Mouse (Mus musculus): Measurements from ENCODE around the gene Prdx5.

Gene Prdx5

DNA sequence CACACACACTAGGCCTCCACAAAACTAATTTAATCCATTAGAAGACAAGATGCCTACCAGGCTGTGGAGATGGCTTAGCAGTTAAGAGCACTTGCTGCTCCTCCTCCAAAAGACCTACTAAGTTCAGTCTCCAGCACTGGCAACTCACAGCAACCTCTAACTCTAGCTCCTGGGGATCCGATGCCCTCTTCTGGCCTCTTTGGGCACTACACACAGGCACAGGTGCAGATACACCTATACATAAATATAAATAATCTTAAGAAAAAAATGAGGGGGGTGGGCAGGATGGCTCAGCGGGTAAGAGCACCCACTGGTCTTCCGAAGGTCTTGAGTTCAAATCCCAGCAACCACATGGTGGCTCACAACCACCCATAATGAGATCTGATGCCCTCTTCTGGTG, 26.4 kb upstream of the Prdx5 start:
- DNase-seq, result peak; percentile 61

DNA sequence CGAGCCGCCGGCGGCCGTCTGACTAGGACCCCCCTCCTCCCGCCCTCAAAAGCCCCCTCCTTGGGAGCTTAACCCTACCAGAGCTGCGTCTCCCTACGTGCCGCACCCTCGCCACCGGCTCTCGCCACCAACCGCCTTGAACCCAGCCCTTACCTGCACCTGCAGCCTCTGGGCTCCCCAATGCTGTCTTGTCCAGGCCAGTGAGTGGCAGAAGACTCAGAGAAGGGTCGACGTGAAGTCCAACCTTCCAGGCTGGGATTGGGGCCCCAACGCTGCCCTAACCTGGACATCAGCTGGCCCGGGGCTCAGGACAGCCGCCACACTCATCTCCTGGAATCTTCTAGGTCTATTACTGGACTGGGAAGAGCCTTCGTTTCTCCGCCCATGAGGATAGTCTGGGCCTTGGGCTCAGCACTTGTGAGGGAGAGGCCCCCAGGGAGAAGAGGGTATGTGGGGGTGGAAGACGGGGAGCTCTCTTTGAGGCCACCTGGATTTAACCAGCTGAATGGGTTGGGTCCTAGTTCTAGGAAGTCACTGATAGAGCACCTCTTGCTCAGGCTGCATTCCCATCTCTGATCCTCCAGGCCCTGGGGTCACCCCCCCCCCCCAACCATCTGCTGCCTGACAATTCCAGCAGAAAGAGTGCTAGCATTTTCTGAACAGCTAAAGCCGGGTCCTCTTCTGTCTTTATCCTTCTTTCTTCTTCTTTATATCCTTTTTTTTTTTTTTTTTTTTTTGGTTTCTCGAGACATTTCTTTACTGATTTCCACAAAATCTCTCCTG, 24.5 kb upstream of the Prdx5 start, which contains the start of gene Kcnk4:
TSS of gene Kcnk4 (minus strand) at position 321 of the 783 bp plus-strand sequence.
- no peak for DNase-seq

DNA sequence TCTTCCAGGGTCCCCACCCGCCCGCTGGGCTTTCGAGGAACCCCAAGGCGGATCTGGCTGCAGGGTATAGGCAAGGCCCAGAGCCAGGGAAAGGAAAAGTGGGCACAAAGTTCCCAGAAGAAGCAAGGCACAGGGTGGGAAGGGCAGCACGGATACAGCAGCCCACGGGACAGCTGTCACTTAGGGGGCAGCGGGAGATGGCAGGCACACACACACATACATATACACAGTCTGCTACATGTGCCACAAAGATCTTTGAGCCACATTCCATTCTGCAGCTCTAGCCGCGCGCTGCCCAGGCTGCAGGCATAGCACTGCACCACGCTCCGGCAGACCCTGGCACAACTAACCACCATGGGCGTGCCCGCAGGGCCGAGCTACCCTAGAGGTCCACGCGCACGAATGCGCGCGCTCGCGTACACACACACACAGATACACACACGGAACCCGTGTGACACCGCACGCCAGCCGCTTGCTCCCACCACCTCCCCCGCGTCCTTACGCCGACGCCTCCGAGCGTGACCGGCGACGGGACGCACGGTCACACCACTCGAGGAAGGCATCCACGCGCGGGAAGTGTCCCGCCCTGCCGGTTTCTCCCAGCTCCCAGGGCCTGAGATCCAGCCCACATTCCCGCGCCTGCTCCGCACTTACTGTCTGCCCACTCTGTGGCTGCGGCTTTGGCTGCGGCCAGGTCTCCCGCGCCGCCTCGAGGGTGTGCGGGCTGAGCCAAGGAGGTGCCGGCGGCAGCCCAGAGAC, 23.7 kb upstream of the Prdx5 start:
- no peak for DNase-seq

DNA sequence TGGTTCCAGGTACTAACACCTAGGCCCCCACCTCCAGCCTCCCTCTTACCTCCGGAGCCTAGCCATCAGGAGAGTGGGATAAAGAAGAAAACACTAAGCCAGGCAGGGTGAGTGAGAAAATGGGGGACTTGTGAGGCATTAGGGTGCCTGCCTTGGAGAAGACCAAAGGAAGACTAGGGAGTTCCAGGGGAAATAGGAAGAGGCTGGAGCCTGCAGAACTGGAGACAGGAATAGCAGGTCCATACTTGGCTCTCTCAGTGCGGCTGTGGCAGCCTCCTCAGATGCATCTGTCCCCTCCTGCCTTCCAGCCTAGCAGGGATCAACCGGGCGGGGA, 23.2 kb upstream of the Prdx5 start:
- DNase-seq, result no peak

DNA sequence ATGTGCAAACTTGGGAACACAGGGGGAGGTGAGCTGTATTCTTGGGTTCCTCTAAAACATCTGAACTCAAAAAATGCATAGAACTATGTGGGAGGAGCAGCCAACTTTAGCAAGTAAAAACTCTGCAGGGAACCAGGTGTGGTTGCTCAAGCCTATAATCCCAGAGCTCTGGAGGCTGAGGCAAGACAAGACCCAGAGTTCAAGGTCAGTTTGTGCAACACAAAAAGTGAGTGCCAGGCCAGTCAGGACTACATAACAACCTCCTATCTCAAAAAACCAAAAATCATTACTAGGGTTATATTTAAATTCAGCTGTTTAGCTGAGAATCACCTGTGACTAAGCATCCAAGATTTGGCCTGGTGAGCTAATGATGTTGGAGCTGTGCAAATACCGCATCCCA, 22.1 kb upstream of the Prdx5 start:
- DNase-seq, result no peak

DNA sequence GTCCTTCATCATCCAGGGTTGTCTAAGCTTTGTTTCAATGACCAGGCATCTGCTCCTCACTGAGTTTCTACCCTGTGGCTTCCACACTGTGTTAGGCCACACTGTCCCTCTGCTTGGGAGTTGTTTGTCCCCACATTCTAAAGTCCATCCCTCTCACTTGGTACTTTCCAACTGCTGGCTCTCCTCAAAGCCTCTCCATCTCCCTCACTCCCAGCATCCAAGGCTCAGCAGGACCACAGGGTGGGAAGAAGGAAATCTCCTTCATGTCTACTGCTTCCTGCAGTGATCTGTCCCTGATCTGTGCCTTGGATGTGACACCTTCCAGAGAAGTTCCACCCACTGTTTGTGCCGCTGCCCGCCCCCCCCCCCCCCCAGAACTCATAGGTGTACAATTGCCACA, 21.1 kb upstream of the Prdx5 start:
- DNase-seq, result no peak

DNA sequence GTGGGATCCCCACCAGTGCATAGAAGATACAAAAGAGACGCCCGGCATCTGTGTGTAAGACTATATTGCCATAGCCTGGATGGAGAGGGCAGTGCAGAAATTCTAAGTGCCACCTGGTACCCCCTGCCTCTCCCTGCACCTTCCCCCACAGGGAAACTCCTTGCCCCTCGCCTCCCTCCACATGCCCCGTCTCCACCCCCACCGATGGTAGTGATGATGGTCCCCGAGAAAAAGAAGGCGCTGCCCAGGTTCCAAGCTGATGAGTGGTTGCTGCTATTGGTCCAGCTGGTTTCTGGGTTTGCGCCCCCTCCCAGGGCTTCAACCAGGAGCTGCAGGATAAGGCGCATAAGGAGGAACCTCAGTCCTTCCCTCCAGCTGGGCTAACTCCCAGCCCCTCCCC, 18.2 kb upstream of the Prdx5 start:
- DNase-seq, result no peak

DNA sequence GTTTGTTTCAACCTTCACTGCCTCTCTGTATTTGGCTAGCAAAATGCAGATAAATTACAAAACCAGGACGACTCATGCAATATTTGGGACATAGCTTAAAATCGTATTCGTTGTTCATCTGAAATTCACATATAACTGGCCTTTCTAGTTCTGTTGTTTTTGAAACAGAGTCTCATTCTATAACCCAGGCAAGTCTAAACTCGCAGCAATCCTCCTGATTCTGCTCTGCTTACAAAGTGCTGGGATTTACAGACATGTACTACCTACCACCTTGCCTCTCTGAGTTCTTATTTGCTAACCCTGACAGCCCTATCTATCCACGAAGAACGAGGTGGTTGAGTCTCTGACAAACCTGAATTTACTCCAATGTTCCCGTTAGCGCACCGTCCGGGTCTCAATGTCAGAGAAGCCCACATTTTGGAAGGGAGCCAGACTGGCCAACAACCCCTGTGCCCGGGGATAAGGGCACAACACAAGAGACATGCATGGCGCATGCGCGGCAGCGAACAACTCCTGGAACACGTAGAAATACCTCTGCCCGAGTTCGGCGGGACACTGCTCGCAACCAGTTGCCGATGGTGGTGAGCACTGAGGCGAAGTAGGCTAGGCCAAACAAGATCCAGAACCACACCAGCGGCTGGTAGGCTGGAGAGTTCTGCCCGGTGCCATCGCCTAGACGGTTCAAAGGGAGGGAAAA, 16.8 kb upstream of the Prdx5 start:
- DNase-seq, result no peak

DNA sequence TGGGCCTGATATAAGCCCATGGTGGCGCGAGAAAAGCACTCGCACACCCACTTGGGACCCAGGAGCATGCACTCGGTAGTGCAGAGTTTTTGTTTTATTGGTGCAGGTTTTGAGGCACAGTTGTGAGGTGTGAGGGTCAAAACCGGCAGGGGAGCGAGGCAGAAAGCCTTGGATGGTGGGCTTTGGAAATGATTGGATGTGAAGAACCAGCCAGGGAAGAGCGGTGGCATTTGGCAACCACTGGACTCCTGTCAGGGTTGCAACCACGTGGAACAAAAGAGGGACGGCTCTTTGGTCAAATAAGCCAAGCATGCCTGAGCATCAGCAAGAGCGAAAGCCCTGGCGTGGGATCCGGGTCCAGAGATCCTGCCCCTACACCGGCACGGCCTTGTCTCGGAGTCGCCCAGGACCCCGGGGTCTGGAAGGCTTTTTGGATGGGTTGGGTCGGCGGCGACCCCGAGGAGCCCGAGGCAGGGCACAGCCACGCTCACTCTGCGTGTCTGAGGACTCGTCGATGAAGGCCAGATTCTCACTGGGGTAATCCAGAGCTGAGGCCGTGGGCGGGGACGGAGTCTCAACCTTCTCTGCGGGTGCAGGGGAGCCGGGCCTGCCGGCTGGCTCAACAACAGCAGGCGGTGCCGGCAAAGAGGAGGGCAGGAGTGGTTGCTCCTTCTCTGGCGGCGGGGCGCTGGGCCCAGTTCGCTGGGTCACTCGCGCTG, 15.9 kb upstream of the Prdx5 start:
- DNase-seq, result no peak

DNA sequence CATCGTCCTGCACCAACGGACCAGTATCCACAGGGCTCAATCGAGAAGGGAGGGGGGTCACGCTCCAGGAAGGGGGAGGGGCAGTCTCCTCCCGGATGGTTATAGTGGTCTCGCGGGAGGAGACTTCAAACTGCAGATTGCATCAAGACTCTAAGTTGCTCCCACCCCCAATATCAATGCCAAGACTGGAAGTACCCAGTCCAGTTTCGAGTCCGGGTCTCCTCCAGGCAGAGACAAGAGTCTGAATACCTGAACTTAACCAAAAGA, 15.3 kb upstream of the Prdx5 start, which contains the start of gene Catsperz:
TSS of gene Catsperz (minus strand) at position 74 of the 267 bp plus-strand sequence.
- no peak for DNase-seq

DNA sequence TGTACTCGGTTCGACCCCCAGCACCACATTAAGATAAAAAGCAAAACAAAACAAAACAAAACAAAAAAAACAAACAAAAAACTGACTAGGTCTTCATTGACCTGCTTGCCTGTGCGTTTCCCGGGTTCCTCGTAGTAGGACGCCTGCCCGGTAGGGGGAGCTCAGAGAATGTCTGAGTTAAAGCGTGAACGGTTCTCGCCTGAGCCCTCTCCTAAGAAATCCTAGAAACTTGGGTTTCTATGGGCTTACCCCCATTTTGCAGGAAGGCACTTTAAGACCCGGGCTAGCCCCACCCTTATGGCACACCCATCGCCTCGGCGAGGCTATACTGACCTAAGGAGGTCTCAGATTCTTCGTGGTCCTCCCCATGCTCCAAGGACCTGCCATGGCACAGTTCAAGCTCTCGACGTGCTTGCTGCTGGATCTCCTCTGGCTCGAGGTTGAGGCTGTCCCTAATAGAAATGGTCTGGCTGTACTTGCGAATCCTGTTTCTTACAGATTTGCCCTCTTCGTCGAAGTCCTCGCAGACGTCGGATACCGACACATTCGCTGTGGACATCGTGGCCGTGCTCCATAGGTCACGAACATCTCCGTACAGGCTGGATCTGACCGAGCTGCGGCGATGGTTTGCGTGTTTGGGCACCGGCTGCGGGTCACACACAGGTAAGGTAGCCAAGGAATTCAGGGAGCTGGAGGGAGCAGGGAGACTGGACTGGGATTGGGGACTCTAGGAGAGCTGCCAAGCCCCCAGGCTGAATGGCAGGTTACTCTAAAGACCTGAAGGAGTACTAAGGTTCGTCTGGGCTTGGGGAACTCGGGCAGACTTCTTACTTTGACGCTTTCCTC, 14.8 kb upstream of the Prdx5 start:
- DNase-seq, result peak; percentile 89

DNA sequence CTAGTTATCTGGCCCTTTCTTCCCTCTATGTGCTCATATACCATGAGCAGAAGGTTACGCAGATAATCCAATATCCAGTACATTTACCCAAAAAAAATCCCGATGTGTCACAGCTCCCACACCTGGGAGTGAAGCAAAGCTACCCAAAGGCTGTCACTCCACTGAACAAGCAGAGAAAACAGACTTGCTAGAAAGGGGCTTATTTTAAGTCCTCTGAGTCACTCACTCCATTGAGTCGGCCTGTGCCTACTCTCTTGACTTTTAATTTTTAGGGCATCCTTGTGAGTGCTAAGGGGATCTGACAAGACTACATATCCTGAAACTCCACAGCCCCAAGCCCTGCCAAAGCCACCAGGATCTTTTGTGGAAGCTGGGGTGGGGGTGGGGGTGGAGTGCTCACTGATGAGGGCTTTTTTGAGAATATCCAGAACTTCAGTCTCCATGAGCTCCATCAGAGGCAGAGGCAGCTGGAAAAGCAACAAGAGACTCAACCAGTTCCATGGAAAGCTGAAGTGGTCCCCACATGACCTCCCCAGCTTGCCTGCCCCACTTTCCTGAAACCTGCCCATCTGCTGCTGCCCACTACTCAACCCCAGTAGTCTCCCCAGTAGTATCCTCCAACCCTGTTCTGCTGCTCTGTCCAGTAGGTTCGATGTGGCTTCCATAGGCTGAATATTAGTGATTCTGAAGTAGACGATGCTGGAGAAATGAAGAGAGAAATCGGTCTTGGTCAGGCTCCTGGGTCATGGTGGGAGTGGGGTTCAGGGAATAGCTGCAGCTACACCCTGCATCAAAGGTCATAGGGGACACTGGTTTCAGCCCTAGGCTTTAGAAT, 13.2 kb upstream of the Prdx5 start:
- no peak for DNase-seq

DNA sequence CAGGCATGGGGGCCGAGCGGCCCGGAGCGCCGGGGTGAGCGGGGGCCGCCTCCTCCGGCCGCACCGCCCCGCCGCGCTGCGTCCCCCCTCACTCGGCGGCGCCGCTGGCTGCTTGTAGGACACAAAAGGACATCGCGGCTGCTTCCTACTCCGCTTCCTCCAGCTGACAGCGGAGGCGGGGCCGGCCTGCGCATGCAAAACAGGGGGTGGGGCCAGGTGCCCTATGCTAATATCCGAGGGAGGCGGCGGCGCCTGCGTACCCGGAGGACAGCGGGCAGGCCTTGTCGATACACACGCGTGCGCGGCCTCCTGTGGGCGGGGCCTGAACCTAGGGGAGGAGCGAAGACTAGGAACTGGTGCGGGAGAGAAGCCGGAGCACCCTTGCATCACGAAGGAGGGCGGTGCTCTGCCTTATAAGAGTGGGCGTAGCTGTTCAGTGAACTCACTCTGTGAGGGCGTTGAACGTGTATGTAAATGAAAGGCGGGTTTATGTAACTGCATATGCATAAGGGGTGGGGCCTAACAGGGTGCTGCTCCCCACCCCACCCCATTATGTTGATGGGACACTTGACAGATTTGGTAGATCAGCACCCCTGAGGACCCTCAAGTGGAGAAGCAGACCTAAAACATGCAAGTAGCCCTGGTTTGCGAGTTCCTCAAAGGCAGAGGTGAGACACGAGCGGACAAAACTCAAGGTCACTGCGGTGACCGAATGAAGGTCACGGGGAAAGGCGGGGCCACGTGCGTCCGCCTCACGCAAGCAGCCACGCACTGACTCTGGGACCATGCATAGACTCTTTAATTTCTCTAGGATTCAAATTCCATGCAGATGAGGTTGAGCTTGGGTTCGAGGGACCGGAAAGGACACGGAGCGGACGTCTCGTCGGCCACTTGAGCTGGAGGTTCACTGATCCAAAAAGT, 12.0 kb upstream of the Prdx5 start, which contains the start of gene Esrra:
TSS of gene Esrra (minus strand) at position 167 of the 921 bp plus-strand sequence.
- DNase-seq, result peak; percentile 100

DNA sequence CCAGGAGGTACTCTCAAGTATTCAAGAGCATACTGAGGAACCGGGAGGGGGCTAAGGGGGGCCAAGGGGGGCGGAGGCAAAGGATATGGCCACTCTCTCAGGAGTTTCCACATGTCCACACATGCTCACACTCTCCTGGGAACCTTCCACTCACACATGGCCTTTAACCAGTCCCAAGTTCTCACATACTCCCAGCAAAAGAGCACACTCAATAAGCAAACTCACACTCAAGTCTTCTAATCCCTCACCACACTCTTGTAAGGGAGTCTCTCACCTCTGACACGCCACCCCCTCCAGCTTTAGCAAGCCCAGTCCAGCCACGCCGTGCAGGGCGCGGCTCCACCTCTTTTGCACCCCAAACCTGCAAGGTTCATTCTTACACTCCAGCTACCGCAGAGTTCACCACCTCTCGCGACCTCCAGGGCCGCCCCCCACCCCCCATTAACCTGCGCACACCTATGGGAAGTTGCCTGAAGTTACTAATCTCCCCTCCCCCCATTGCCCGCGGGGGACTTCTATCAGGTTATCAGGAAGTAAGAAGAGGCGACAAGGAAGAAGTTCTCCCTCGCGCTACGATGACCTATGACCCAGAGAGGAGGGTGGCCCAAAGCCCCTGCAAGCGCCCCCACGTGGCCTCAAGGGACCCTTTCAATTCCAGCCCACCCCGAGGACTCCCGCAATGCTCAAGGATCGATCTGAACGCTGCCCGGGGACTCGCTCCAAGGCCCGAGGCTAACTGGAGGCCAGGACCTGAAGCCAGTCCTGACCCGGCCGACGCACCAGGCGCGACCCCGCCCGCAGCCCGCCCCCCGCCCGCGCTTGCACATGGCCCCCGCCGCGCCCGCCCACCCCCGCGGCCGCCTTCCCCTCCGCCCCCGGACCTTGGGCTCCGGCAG, 11.1 kb upstream of the Prdx5 start:
- DNase-seq, result peak; percentile 69

DNA sequence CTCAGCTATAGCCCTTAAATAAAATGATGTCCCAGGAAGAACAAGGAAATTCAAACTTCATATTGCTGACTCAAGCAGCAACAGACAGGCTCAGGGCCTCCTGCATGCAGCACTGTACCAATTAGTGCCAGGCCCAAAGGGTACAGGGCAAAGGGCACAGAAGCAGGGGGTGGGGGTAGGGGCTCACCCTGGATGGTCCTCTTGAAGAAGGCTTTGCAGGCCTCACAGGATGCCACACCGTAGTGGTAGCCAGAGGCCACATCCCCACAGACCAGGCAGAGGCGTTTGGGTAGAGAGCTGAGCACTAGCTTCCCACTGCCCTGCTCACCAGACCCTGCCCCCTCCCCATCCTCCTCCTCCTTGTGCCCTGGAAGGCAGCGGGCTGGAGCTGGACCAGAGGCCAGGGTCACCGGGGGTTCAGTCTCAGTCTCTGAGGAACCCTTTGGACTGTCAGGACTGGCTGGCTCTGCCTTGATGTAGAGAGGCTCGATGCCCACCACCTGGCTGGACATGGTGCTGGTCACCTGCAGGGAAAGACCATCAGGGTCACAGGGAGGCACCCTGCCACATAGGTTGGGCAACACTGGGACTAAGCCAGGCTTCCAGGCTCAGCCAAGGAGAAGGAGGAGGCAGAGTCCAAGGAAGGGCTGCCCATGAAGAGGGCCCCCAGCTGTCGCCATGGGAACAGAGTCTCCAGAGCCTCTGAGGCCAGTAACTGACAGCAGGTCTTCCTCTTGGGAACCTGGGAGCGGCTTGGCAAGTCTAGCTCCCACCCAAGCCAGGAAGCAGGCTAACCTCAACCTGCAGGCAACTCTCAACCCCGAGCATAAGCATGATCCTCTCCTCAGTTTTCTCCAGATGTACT, 10.2 kb upstream of the Prdx5 start:
- no peak for DNase-seq

DNA sequence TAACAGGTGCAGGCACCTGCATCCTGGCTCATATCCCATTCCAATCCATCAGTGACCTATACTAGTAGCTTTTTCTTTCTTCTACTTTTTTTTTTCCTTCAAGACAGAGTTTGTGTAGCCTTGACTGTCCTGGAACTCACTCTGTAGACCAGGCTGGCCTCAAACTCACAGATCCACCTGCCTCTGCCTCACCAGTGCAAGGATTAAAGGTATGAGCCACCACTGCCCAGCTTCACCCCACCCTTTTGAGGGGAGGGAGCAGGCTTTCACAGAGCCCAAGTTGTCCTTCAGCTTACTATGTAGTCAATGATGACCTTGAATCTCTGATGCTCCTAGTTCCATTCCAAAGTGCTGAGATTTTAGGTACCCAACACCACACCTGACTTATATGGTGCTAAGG, 9.5 kb upstream of the Prdx5 start:
- DNase-seq, result no peak

DNA sequence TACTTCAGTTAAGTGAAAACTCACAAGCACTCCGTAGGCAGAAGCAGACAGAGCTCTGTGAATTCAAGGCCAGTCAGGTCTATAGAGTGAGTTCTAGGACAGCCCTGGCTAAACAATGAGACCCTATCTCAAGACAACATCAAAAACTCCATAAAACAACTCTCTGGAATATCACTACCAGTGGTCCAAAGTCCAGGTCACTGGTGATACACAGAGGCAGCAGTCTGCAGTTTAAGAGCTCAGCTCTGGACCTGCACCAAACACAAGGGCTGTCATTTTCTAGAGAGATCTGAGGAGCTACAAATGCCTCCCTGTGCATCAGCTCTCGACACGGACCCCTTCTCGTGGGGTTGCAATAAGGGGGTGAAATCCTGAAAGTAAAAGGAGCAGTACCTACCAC, 8.4 kb upstream of the Prdx5 start:
- DNase-seq, result no peak

DNA sequence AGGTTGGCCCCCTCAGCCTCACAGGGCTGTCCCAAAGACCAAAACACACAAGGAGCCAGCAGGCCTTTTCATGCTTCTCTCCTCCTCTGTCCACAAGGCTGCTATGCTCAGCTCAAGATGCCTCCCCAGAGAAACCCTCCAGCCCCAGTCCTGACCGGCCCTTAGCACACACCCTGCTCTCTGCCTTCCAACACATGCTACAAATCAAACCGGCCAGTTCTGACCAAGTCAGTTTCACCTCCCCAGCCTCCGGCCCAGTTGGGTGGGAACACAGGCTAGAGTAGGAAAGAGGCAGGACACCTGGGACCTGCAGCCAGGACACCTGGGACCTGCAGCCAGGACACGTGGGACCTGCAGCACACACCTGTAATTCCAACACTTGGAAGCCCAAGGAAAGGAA, 6.6 kb upstream of the Prdx5 start:
- no peak for DNase-seq
